Mouse (Mus musculus) hindbrain, embryonic 15.5 days (tissue): ENCODE data around the gene Fgfr2. TPM values are rescaled to one million over a fixed set of nuclear protein-coding genes. Genes with fewer than 3 reads are reported as not detected.
A peak's percentile ranks its signal among the peaks of the same experiment; 100 is the strongest.

Experiments used
- ATAC-seq: fragments of 200-750 bp; cut with Nextera tagmentation; 2 replicates; pipeline ENCODE4 v1.8.0; 2017; ENCODE audit warnings: low read depth, moderate number of reproducible peaks, moderate TSS enrichment; ENCODE audit not compliant: low FRiP score
- H3K27ac ChIP-seq: fragments of 300-500 bp; sonication (generic); replicated peaks from 2 replicates; pipeline ENCODE4 v1.5.1; 2015; ENCODE audit warnings: mild to moderate bottlenecking, inconsistent platforms
- H3K27me3 ChIP-seq: fragments of 300-500 bp; sonication (generic); 2 replicates; pipeline ENCODE4 v1.6.1; 2015; ENCODE audit warnings: control low read depth, inconsistent platforms
- H3K36me3 ChIP-seq: fragments of 300-500 bp; sonication (generic); 2 replicates; pipeline ENCODE4 v1.6.1; 2015; ENCODE audit warnings: control low read depth, inconsistent platforms
- H3K4me1 ChIP-seq: fragments of 300-500 bp; sonication (generic); replicated peaks from 2 replicates; pipeline ENCODE4 v1.6.1; 2015; ENCODE audit warnings: control low read depth, inconsistent platforms
- H3K4me2 ChIP-seq: fragments of 300-500 bp; sonication (generic); 2 replicates; pipeline ENCODE4 v1.6.1; 2015; ENCODE audit warnings: moderate library complexity, mild to moderate bottlenecking, inconsistent platforms
- H3K4me3 ChIP-seq: fragments of 300-500 bp; sonication (generic); 2 replicates; pipeline ENCODE4 v1.5.1; 2015; ENCODE audit warnings: mild to moderate bottlenecking, inconsistent platforms
- H3K9ac ChIP-seq: fragments of 300-500 bp; sonication (generic); 2 replicates; pipeline ENCODE4 v1.6.1; 2015; ENCODE audit warnings: inconsistent platforms
- H3K9me3 ChIP-seq: fragments of 300-500 bp; sonication (generic); 2 replicates; pipeline ENCODE4 v1.6.1; 2016; ENCODE audit warnings: control low read depth, inconsistent platforms
- WGBS: fragments of 180-500 bp; shearing (Covaris S2); methylation state at CpG from one replicate; pipeline ENCODE4 v1.1.7; 2015; 5-methylcytosine and 5-hydroxymethylcytosine counted together
- polyA plus RNA-seq: library from polyadenylated mRNA; unstranded; fragments of >200 nt; fragmentation: Nextera tagmentation; extraction: Ambion mirVana; gene quantifications from 2 replicates; pipeline ENCODE4 v1.2.1, GENCODE M21; 2015

Gene Fgfr2
- polyA plus RNA-seq, 1 experiment from 2014 or later = 28.5 TPM

- Histone ChIP-seq H3K4me2 (no peak overlapping the region), H3K27me3 (no peaks in the 10 kb centered on the region), H3K4me1 (peaks cover 21% of the 10 kb centered on the region), H3K36me3 (no peaks in the 10 kb centered on the region), H3K9me3 (no peaks in the 10 kb centered on the region), H3K27ac (no peak overlapping the region; the same call in 1 of the 2 replicates), H3K4me3 (no peak overlapping the region), H3K9ac (no peak overlapping the region)
- WGBS = 3% methylated on average over 3 of the region's 3 CpGs
- ATAC-seq = peak; percentile 40; the same call in 1 of the 2 replicates
These were observed 466.6 kb downstream of the Fgfr2 start for GRCm38 (mm10) chr7:132656548-132656947.

GRCm38 (mm10) chr7:132656075-132656474 lies 467.1 kb downstream of the Fgfr2 start:
- peak; percentile 46; the same call in 1 of the 2 replicates for ATAC-seq
- Histone ChIP-seq H3K4me3 (no peak overlapping the region), H3K36me3 (no peaks in the 10 kb centered on the region), H3K4me1 (peaks cover 21% of the 10 kb centered on the region), H3K27me3 (no peaks in the 10 kb centered on the region), H3K9me3 (no peaks in the 10 kb centered on the region), H3K4me2 (no peak overlapping the region), H3K27ac (no peak overlapping the region; the same call in 1 of the 2 replicates), H3K9ac (no peak overlapping the region)
- 12% methylated on average over 9 of the region's 9 CpGs for WGBS

GRCm38 (mm10) chr7:132654412-132654811 lies 468.7 kb downstream of the Fgfr2 start:
- Histone ChIP-seq H3K4me1 (peaks cover 15% of the 10 kb centered on the region), H3K9me3 (no peaks in the 10 kb centered on the region), H3K9ac (no peak overlapping the region), H3K36me3 (no peaks in the 10 kb centered on the region), H3K4me3 (no peak overlapping the region), H3K27ac (no peak overlapping the region), H3K27me3 (no peaks in the 10 kb centered on the region), H3K4me2 (no peak overlapping the region)
- ATAC-seq = no peak
- 86% methylated on average over 3 of the region's 3 CpGs for WGBS

GRCm38 (mm10) chr7:132646514-132646913 lies 476.6 kb downstream of the Fgfr2 start:
- 98% methylated on average over 1 of the region's 1 CpGs for WGBS
- H3K9ac ChIP-seq = no peak overlapping the region
- ATAC-seq = no peak
- no peaks in the 10 kb centered on the region for H3K27me3 ChIP-seq
- H3K36me3 ChIP-seq = no peaks in the 10 kb centered on the region
- H3K4me2 ChIP-seq = no peak overlapping the region
- no peak overlapping the region for H3K27ac ChIP-seq
- H3K9me3 ChIP-seq = no peaks in the 10 kb centered on the region
- no peaks in the 10 kb centered on the region for H3K4me1 ChIP-seq
- no peak overlapping the region for H3K4me3 ChIP-seq

- peaks cover 7% of the 10 kb centered on the region for H3K4me1 ChIP-seq
- H3K27me3 ChIP-seq = no peaks in the 10 kb centered on the region
- WGBS = 81% methylated on average over 11 of the region's 11 CpGs
- ATAC-seq = no peak
- H3K9ac ChIP-seq = no peak overlapping the region
- H3K4me2 ChIP-seq = no peak overlapping the region
- no peak overlapping the region for H3K4me3 ChIP-seq
- no peak overlapping the region for H3K27ac ChIP-seq
- no peaks in the 10 kb centered on the region for H3K36me3 ChIP-seq
- no peaks in the 10 kb centered on the region for H3K9me3 ChIP-seq
These were observed 478.4 kb downstream of the Fgfr2 start for GRCm38 (mm10) chr7:132644605-132645279.

GRCm38 (mm10) chr7:132641606-132642005 lies 481.5 kb downstream of the Fgfr2 start:
- Histone ChIP-seq H3K4me2 (no peak overlapping the region), H3K4me1 (peaks cover 7% of the 10 kb centered on the region), H3K27ac (no peak overlapping the region), H3K9me3 (no peaks in the 10 kb centered on the region), H3K36me3 (no peaks in the 10 kb centered on the region), H3K4me3 (no peak overlapping the region), H3K27me3 (peaks cover 2% of the 10 kb centered on the region; the same call in 1 of the 2 replicates), H3K9ac (no peak overlapping the region)
- WGBS = 72% methylated on average over 1 of the region's 1 CpGs
- no peak for ATAC-seq

- peaks cover 2% of the 10 kb centered on the region; the same call in 1 of the 2 replicates for H3K27me3 ChIP-seq
- WGBS = 16% methylated on average over 9 of the region's 9 CpGs
- H3K27ac ChIP-seq = no peak overlapping the region
- 0 out of 2 replicates have a peak, but pooled peaks have one; percentile 28 for ATAC-seq
- H3K36me3 ChIP-seq = no peaks in the 10 kb centered on the region
- H3K9ac ChIP-seq = no peak overlapping the region
- H3K9me3 ChIP-seq = no peaks in the 10 kb centered on the region
- peaks cover 7% of the 10 kb centered on the region for H3K4me1 ChIP-seq
- H3K4me2 ChIP-seq = no peak overlapping the region
- no peak overlapping the region for H3K4me3 ChIP-seq
These were observed 482.2 kb downstream of the Fgfr2 start for GRCm38 (mm10) chr7:132640946-132641345.

- ATAC-seq = peak; percentile 75; the same call in 1 of the 2 replicates
- no peak overlapping the region for H3K4me3 ChIP-seq
These were observed 484.6 kb downstream of the Fgfr2 start for GRCm38 (mm10) chr7:132638446-132639087.

GRCm38 (mm10) chr7:132637292-132637691 lies 485.9 kb downstream of the Fgfr2 start:
- no peak overlapping the region for H3K4me3 ChIP-seq
- WGBS = 19% methylated on average over 12 of the region's 12 CpGs
- no peak overlapping the region for H3K27ac ChIP-seq
- H3K4me1 ChIP-seq = peaks cover 7% of the 10 kb centered on the region
- peaks cover 2% of the 10 kb centered on the region; the same call in 1 of the 2 replicates for H3K27me3 ChIP-seq
- ATAC-seq = no peak
- no peaks in the 10 kb centered on the region for H3K9me3 ChIP-seq
- H3K9ac ChIP-seq = no peak overlapping the region
- H3K36me3 ChIP-seq = no peaks in the 10 kb centered on the region
- H3K4me2 ChIP-seq = no peak overlapping the region

More at GRCm38 (mm10) chr7:132638446-132639087, 484.6 kb downstream of the Fgfr2 start:
- Histone ChIP-seq H3K27me3 (peaks cover 2% of the 10 kb centered on the region; the same call in 1 of the 2 replicates), H3K36me3 (no peaks in the 10 kb centered on the region), H3K4me2 (no peak overlapping the region), H3K27ac (no peak overlapping the region), H3K9ac (no peak overlapping the region), H3K9me3 (no peaks in the 10 kb centered on the region), H3K4me1 (peaks cover 7% of the 10 kb centered on the region)
- 62% methylated on average over 12 of the region's 12 CpGs for WGBS

- Histone ChIP-seq H3K9me3 (no peaks in the 10 kb centered on the region), H3K27me3 (no peaks in the 10 kb centered on the region), H3K9ac (no peak overlapping the region), H3K27ac (peak overlapping the region; percentile 35; the same call in 1 of the 2 replicates), H3K4me2 (no peak overlapping the region), H3K36me3 (no peaks in the 10 kb centered on the region), H3K4me1 (peaks cover 9% of the 10 kb centered on the region; the same call in 1 of the 2 replicates), H3K4me3 (no peak overlapping the region)
- WGBS = 52% methylated on average over 11 of the region's 11 CpGs
- ATAC-seq = peak; percentile 89; the same call in 1 of the 2 replicates
These were observed 491.8 kb downstream of the Fgfr2 start for GRCm38 (mm10) chr7:132631313-132631712.

GRCm38 (mm10) chr7:132627448-132627847 lies 495.7 kb downstream of the Fgfr2 start:
- Histone ChIP-seq H3K4me1 (peaks cover 9% of the 10 kb centered on the region; the same call in 1 of the 2 replicates), H3K4me3 (no peak overlapping the region), H3K27ac (no peak overlapping the region), H3K27me3 (no peaks in the 10 kb centered on the region), H3K9me3 (no peaks in the 10 kb centered on the region), H3K36me3 (no peaks in the 10 kb centered on the region), H3K9ac (no peak overlapping the region), H3K4me2 (no peak overlapping the region)
- WGBS = 84% methylated on average over 3 of the region's 3 CpGs
- ATAC-seq = no peak

GRCm38 (mm10) chr7:132626174-132626573 lies 497.0 kb downstream of the Fgfr2 start:
- H3K4me3 ChIP-seq = no peak overlapping the region
- H3K36me3 ChIP-seq = no peaks in the 10 kb centered on the region
- WGBS = 42% methylated on average over 4 of the region's 4 CpGs
- no peak overlapping the region for H3K4me2 ChIP-seq
- no peak overlapping the region for H3K9ac ChIP-seq
- H3K27me3 ChIP-seq = no peaks in the 10 kb centered on the region
- H3K4me1 ChIP-seq = peaks cover 5% of the 10 kb centered on the region; the same call in 1 of the 2 replicates
- H3K9me3 ChIP-seq = no peaks in the 10 kb centered on the region
- H3K27ac ChIP-seq = no peak overlapping the region
- ATAC-seq = no peak
